Mouse (Mus musculus) right cerebral cortex, adult 2 months (tissue): ENCODE results near the gene Cog5.

Experiments
- DNase-seq, 2 experiments: peaks; one replicate each; pipeline ENCODE4 v3.0.0; 2021 to 2022; ENCODE audit warnings: low spot score in 2 of 2

Gene Cog5

DNA sequence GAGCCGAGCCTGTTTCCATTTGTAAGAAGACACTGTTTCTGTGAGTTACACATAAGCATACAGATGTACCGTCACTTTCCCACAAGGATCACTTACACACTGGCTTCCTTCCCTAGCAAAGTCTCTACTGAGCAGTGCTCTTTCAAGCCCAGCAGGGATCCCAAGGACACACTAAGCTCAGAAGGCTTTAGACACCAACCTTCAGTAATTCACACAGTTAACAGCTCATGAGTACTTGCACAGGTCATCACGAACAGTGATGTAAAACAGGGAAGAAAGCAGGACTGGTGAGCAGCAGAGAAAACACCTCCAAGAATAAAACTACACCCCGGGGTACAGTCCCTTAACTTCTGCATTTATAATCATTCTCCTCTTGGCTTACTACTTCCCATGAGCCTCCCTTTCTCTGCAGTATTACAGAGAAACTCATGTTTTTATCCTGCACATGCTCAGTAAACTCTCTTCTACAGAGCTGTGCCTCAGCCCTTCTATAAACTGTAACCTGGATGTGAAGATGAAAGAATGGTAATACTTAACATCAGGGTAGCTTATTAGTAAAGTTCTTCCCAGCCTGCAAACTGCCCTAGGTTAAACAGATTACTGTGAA lies 283.8 kb downstream of the Cog5 start:
- DNase-seq = no peak

DNA sequence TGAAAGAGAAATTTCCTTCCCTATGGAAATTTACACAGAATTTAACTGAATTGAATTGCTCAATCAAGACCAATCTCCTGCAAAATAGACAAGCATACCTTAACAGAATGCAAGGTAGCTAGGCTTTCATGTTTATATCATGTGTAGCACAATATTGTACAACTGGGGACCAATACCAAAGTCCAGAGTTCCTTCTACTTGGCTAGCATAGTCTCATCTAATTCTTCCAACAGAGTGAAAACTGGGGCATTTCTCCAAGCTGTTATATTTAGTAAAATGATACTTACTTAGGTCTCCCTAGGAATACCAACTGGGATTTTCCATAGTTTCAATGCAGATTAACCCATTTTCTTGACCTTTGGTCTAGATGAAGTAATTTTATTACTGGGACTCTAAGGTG lies 284.4 kb downstream of the Cog5 start:
- DNase-seq = no peak

DNA sequence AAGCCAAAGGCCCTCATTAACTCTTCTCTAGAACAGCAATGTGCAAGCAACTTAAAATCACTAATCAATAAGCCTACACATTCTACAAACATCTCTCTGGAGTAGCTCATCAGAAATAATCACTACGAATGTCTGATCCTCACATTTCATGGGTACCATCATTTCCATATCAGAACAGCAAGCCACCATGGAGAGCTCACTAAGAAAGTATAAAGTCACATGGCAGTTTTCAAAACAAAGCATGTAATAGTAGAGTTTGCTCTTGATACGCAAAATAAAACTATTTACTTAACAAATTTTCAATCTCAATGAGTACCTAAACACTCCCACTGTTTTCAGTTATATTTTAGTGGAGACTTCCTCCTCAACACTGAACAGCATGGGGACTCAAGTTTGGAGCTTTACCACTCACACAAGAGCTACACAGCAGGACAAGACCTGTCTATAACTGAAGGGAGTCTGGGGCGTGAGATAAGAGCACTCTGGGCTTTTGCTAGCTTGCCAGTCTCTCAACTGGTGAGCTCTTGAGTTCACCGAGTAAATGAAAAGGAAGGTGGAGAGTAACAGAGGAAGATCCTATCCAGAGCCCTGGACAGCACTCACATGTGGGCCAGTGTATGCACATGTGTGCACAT lies 288.5 kb downstream of the Cog5 start:
- no peak for DNase-seq

DNA sequence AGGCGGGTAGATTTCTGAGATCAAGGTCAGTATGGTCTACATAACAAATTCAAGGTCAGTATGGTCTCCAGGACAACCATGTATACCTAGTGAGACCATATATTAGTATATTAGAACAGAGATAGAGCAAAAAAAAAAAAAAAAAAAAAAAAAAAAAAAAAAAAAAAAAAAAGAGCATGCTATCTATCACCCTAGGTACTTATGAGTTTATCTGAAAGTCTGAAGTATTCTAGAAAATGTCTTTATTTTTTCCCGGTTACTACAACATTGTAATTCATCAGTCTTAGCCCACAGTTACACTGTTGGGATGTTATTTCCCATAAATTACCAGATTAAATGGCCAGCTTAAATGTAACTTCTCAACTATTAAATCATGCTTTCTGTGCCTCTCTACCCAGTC lies 289.7 kb downstream of the Cog5 start:
- DNase-seq = no peak

DNA sequence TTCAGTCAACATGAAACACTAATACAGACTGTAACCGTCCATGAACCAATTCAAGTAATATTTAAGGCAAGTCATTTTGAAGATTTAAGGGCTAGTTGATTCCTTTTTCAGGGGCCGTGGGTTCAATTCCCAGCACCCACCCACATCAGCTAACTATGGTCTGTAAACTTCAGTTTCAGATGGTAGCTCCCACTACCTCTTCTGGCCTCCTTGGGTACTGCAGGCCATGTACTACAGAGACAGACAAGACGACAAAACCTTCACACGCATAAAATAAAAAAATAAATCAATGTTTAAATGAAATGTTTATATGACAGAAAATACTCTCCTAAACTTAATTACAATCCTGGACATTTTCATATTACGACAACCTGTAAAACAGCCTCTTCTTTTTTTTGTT lies 292.8 kb downstream of the Cog5 start:
- DNase-seq = no peak

DNA sequence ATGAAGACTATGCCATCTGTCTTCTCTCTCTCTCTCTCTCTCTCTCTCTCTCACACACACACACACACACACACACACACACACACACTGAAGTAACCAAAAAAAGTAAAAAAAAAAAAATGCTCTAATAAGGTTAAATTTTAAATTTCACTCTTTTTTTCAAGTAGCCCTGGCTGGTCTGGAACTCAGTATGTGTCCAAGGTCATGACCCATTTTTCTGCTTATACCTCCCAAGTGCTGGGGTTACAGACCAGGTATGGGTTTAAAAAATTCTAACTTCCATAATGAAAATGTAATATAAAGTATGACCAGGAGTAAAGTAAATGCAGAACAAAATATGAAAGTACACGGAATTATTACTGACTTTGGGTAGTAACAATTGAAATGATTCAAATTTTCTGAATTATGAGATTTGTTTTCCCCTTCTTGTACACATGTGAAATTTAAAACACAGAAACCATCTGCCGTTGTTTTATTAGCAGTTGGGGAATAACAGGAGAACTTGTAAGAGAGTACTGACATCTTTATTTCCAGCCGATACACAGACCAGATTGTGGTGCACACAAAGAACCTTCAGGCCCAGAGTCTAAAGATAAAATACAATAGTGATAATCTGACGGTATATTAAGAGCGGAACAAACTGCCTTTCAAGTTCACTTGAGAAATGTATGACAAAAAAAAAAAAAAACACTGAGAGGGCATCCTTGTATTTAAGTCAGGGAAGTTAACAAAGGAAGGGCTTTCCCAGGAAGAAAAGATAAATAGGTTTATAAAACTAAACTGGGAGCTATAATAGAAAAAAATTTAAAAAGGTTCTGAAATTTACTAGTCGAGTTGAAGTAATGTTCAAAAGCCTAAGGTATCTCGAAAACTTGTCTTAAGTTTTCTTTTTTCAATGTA lies 293.7 kb downstream of the Cog5 start:
- DNase-seq = no peak

DNA sequence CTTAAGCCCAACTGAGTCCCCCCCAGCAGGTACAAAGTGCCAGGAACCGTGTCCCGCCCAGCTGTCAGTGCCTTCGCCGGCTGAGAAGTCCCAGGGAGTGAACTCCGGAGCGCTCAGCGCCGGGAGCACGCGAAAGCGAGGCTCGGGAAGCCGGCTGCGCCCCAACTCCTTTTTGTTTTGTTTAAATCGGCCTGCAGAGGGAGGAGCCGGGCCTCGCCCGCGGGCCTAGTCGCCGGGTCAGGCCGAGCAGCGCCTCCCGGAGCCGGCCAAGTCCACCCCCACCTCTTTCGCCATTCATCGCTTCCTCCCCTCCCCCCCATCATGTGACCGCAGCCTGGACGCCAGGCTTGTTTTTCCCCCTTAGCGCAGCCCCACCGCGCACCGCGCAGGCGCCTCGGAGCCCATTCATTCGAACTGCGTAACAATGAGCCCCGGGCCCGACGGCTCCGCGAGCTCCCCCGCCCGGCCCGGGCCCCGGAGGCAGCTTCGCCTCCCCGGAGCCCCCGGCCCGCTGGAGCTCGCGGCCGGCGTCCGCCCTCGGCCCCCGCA lies 294.6 kb downstream of the Cog5 start:
- DNase-seq = peak; percentile 87 to 91

DNA sequence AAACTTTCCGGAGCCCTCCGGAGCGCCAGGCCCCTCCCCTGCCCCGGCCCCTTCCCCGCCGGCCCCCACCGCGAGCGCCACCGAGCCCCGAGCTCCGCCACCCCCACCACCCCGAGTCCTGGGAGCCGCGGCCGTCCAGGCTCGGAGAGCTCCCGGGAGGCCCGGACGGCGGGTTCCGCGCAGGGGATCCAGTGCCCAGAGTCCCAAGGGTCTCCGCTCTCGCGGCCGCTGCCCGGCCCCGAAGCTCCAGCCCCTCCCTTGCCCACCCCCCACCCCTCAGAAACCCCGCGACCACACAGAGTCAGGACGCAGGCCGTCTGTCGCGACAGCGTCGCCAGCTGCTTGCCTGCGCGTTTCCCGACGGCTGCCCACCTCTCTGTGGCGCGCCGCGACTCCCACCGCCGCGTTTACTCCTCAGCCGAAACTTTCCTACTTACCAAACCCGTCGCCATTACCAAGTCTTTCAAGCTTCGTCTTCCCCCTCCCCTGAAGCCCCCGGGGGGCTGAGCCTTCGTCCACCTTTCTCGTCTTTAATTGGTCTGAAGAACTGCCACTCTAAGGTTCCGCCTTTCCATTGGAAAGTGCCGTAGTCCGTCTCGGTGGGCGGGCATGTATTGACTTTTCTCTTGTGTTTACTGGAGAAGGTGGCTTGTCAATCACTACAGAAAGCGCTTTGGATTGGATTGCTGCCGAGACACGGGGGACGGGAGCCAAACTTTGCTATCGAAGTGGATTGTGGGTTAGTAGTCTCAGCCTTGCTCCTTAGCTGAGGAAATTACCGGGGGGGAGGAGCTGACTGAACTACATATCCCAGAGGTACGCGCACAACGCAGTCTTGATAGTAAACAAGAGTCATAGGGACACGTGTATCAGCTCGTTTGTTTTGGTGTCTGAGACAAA lies 295.3 kb downstream of the Cog5 start, which contains the start of gene Hbp1:
Gene Hbp1 (minus strand): TSS at position 777 of the 900 bp plus-strand sequence.
- DNase-seq = peak; percentile 100

DNA sequence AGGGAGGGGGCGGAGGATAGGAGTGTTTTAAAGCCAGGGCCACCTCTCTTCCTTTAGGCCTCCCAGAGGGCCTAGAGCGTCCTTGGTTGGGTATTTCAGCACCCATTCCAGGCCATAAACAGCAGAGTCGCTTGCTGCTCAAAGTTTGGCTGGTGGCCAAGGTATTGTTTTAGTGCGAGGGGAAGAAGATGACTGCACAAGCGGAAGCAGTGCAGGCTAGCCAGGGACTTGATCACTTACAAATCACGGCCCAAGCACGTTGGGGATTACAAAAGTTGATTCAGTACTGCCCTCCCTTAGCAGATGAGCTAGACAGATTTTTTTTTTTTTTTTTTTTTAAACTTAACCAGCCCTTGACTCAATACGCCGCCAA lies 296.0 kb downstream of the Cog5 start:
- DNase-seq = no peak

DNA sequence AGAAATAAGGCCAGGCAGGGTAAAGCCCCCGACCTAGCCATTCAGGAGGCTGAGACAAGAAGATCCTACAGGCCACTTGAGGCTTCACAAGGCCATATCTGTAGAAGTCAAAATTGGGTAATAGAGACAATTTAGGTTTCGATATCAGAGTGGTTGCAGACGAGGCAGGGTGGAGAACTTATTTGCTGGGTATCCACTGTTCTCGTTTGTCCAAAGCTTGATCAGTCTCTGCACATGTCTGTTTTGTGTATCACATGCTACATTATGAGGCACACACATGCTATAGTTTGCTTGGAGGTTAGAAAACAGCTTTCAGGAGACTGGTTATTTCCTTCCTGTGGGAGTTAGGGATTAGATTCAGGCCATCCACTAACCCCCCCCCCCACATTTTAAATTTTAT lies 301.2 kb downstream of the Cog5 start:
- DNase-seq = no peak

DNA sequence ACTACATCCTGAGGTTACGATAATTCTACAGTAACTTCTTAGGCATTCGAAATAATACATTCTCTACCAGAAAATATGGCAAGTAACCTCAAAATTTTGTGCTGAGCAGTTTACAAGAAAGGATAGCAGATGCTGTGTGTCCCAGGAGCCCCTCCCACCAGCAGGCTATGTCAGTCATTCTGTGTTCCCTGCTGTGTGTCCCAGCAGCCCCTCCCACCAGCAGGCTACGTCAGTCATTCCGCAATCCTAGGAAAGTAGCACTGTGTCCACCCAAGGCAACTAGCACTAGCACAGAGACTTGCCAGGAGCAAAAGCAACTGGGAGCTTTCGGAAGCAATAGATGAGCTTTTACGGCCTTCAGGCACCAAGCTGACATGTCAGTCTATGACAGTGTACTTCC lies 309.4 kb downstream of the Cog5 start:
- DNase-seq = no peak

DNA sequence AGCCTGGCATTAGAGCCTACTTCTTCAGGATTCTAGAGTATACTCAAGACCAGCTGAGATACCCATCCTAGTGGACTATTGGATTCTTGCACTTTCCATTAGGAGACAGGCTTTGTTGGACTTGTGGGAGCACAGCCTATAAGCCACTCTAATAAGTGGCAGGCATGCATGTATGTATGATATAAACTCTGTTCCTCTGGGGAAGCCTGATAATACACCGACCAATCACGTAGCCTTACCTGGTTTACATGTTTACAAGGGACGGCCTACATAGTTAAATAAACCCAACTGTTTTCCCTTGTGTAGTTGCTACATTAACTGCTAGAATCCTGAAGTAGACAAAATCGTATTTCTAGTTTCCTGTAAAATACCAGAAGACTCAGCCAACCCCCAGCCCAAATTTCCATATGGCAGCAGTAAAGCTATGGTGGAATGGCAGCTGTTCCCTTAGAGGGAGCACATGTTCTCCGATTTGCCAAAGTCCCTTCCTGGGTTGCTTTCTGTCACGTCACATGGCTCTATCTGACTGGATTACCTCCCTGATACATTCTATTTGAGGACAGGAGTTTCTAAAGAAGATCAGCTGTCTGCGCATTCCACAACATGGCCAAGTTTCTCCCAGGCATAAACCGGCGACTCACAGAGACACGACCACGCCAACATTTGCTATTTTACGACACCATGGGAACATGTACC lies 311.0 kb downstream of the Cog5 start:
- no peak for DNase-seq

DNA sequence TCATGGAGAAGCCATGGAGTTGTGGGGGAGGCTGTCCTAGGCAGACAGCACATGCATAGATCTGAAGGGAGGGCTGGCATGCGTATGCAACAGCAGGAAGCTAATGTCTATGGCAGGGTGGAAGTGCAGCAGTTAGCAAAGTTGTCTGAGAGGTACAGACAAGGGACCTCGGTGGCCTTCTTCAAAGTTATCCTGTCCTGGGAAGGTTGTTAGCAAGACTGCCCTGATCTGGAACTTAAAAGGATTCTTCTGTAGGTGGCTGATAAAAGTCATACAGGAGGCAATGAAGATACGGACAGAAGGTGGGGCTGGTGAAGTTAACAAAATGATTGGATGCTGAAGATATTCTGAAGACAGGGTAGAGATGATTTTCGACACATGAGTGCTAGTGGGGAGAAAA lies 311.7 kb downstream of the Cog5 start:
- DNase-seq = no peak

DNA sequence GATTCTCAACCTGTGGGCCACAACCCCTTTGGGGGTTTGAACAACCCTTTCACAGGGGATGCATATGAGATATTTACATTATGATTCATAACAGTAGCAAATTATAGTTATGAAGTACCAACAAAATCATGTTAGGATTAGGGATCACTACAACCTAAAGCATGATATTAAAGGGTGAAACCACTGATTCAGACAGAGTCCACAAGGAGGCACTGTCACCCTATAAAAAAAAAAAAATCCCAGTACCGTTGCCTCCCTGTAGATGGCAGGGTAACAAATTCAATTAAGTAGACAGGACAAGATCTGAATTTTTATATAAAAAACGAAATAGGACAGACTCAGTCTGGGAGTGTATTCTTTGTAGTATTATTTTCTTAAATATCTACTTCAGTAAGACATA lies 312.9 kb downstream of the Cog5 start:
- DNase-seq = peak; percentile 57 to 68

DNA sequence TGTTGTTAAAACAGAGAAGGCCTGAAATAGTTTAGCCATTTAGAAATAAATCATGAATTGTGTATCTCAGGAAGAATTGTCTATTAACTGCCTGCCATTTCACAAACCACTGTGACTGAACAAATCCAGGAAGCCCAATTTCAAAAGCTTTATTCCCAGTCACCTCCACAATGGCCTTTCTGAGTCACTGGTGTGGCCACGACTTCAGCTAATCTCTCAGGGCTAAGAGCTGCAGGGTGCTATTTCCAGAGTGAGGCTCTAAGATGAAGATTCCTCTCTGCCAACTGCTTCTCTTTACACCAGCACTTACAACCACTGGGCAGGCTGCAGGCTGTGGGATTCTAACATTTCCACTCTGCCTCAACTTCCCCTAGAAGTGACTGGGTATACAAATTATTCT lies 314.4 kb downstream of the Cog5 start:
- DNase-seq = no peak

DNA sequence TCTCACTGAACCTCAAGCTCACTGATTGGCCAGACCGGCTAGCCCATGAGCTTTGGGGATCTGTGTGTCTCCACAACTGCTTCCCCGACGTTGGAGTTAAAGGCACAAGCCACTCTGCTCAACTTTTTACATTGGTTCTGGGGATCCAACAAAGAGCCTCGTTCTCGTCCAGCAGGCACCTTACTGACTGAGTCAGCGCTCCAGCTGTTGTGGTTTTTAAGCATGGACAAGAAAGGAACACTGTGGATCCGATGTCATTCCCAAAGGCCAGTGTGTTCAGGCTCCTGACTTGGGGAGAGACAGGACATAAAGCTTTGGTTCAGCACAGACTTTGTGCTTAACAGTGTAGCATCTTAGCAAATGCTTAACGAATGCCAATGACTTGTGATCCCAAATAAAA lies 316.9 kb downstream of the Cog5 start:
- no peak for DNase-seq

DNA sequence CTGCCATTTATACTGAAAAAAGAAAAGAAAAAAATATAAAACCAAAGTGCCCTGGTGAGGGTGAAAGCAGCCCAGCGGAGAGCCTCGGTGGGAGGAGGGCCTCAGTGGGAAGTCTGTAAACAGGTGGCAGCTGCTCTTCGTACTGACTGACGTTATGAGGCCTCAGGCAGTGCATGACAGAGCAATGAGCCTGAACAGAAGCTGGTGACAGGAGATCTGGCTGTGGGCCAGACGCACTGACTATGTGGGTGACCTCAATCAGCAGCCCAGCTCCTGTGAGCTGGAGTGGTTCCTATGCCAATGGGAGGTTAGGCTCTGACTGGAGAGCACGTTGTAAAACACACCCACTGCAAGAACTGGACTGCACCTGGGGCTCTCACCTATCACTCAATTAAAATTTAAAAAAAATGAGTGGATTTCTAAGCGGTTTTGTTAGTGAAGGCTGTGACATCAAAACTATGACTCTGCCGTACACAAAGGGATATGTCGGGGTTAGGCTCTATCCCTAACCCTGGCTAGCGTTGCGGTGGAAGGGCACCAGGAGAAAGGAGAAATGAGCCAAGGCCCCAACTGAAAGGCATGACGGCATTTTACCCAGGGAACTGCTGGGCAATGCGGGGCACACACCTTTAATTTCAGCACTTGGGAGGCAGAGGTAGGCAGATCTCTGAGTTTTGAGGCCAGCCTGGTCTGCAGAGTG lies 319.0 kb downstream of the Cog5 start:
- no peak for DNase-seq

DNA sequence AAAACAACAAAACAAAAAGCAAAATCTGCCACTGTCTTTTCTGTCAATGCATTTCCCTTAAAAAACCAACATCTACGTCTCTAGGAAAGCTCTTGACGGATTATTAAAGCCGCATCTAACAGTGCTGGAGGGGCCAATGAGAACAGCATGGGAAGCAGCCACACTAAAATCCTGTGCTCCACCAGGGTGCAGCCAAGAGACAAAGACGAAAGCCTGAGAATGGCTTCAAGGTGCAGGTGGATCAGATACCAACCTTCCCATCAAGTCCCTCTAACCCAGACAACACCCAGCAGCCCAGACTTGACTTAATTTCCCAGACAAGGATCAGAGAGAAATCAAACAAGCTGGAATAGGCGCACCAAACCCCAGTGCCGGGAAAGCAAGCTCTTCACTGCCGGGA lies 321.9 kb downstream of the Cog5 start:
- DNase-seq = no peak

DNA sequence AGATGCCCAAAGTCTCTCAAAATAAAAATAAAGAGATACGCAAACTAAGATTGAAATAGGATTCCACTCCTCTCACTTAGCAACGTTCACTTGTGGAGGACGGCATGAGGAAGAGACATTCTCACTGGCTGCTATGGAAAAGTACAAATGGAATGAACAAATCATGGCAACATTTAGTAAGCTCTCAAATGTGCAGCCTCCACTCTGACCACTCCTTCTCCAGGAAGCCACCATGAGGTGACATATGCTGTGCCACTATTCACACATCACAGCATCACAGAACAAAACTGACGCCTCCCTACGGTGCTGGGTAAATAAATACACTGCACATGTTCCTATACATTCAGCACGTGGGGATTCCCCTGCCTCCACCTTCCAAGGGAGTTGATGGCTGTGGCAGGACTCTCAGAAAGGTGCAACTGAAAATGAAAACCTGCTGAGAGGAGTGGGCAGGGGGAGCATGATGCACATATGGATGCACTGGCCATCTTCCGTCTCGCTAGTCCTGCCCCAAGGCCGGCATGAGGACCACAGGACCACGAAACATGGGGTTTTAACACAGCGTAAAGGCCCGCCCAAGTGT lies 323.0 kb downstream of the Cog5 start:
- no peak for DNase-seq

DNA sequence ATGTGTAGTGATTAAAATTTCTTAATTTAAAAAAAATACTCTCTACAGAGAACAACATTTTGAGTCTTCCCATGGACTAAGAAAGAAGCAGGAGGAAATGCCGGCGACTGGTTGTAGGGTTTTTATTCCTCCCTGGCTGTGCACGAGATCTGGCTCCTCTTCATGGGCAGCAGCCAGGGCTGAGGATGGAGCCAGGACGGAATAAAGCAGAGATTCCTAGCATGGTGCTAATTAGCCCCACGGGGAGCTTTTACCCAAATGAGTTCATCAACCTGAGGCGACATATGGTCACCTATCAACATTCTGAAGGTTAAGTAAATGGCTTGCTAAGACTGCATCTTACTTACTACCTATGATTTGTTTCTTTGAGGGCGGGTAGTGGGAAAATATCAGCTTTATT lies 328.6 kb downstream of the Cog5 start:
- DNase-seq = no peak
